In the genomic region with DNA sequence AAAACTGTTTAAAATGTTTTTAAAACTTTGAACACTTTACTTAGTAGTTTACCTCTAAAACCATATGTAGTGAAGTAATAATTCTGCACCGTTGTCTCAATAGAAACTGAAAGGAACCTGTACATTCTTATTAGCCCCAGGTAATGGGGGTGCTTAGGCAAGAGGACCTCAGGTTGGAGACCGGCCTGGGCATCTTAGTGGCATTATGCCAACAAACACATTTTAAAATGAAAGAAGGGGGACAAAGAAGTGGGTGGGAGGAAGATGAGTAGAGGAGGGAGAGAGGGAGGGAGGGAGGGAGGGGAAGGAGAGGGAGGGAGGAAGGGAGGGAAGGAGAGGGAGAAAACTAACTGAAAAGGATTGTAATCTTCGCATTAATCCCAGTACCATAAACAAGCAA, we compare ENCODE assay signal across 8 mouse cellular contexts. TPM values are rescaled to one million over a fixed set of nuclear protein-coding genes. Genes with fewer than 3 reads are reported as not detected.
DNase-seq lines count a peak whose midpoint lies in the region; ATAC-seq and TF ChIP-seq lines count a peak whose summit lies in the region.
"Had no signal": no experiment of that assay in that cellular context is flagged by ENCODE, and none has a peak within 500 bp of the region (broad histone marks: within the 10 kb centered on the region; RNA-seq: fewer than 3 reads in every experiment).

No protein-coding gene starts in this region.

- peaks cover 9% of the 10 kb centered on the region for H3K36me3 ChIP-seq in lung, embryonic 15.5 days
- peaks cover 9% of the 10 kb centered on the region for H3K36me3 ChIP-seq in embryonic facial prominence, embryonic 13.5 days
- H3K36me3 ChIP-seq in intestine, postnatal 0 days (ENCODE audit: control insufficient read depth, insufficient read depth), result peaks cover 6% of the 10 kb centered on the region
- H3K36me3 ChIP-seq in neural tube, embryonic 14.5 days (ENCODE audit: control insufficient read depth, insufficient read depth, low read length), result no peaks in the 10 kb centered on the region; the same call in 1 of the 2 replicates

- peak overlapping the region; percentile 70 for H3K4me2 ChIP-seq in lung, embryonic 15.5 days
- peak overlapping the region; percentile 85 for H3K4me2 ChIP-seq in embryonic facial prominence, embryonic 13.5 days
- H3K4me2 ChIP-seq in intestine, postnatal 0 days (replicated peaks; ENCODE audit: low read depth), result peak overlapping the region; percentile 73
- peak overlapping the region; percentile 65 for H3K4me2 ChIP-seq in neural tube, embryonic 14.5 days (ENCODE audit: low read depth, low read length)

- no peak for TF ChIP-seq CTCF in intestine, postnatal 0 days (IDR thresholded peaks at IDR 0.05; ENCODE audit: low read depth)

- peak overlapping the region; percentile 96 for H3K27ac ChIP-seq in lung, embryonic 15.5 days
- peak overlapping the region; percentile 96 for H3K27ac ChIP-seq in embryonic facial prominence, embryonic 13.5 days
- H3K27ac ChIP-seq in intestine, postnatal 0 days (ENCODE audit: low read depth, low read length), result peak overlapping the region; percentile 66; the same call in 1 of the 2 replicates
- H3K27ac ChIP-seq in neural tube, embryonic 14.5 days (ENCODE audit: low read depth, low read length), result no peak overlapping the region

- 2% methylated on average over 3 of the region's 3 CpGs for WGBS in lung, embryonic 15.5 days
- 2% methylated on average over 3 of the region's 3 CpGs for WGBS in embryonic facial prominence, embryonic 13.5 days
- WGBS in intestine, postnatal 0 days, result 3% methylated on average over 3 of the region's 3 CpGs
- WGBS in neural tube, embryonic 14.5 days, result 2% methylated on average over 3 of the region's 3 CpGs

- ATAC-seq in lung, embryonic 15.5 days (ENCODE audit: borderline replicate concordance, extremely low read depth, low FRiP score, low TSS enrichment), result peak; percentile 36; the same call in 1 of the 2 replicates
- ATAC-seq in embryonic facial prominence, embryonic 13.5 days (ENCODE audit: insufficient number of reproducible peaks, insufficient read depth, low FRiP score, low TSS enrichment, low read depth), result no peak
- peak; percentile 57 for ATAC-seq in intestine, postnatal 0 days
- 0 out of 2 replicates have a peak, but pooled peaks have one; percentile 22 for ATAC-seq in neural tube, embryonic 14.5 days (ENCODE audit: low read depth)

- H3K9me3 ChIP-seq in lung, embryonic 15.5 days, result no peaks in the 10 kb centered on the region
- H3K9me3 ChIP-seq in embryonic facial prominence, embryonic 13.5 days, result no peaks in the 10 kb centered on the region
- no peaks in the 10 kb centered on the region for H3K9me3 ChIP-seq in intestine, postnatal 0 days (ENCODE audit: control insufficient read depth)
- H3K9me3 ChIP-seq in neural tube, embryonic 14.5 days (ENCODE audit: control insufficient read depth, low read length), result no peaks in the 10 kb centered on the region

- no peaks in the 10 kb centered on the region for H3K27me3 ChIP-seq in lung, embryonic 15.5 days
- H3K27me3 ChIP-seq in embryonic facial prominence, embryonic 13.5 days, result no peaks in the 10 kb centered on the region
- no peaks in the 10 kb centered on the region for H3K27me3 ChIP-seq in intestine, postnatal 0 days (replicated peaks; ENCODE audit: control insufficient read depth, insufficient read depth, low read length)
- no peaks in the 10 kb centered on the region for H3K27me3 ChIP-seq in neural tube, embryonic 14.5 days (ENCODE audit: control insufficient read depth, insufficient read depth, low read length)

- peak overlapping the region; percentile 94 for H3K9ac ChIP-seq in lung, embryonic 15.5 days
- peak overlapping the region; percentile 93 for H3K9ac ChIP-seq in embryonic facial prominence, embryonic 13.5 days
- H3K9ac ChIP-seq in intestine, postnatal 0 days (ENCODE audit: low read depth, low read length), result peak overlapping the region; percentile 71; the same call in 1 of the 2 replicates
- H3K9ac ChIP-seq in neural tube, embryonic 14.5 days (replicated peaks; ENCODE audit: low read depth, low read length), result peak overlapping the region; percentile 67

- H3K4me1 ChIP-seq in lung, embryonic 15.5 days, result peaks cover 15% of the 10 kb centered on the region
- peaks cover 15% of the 10 kb centered on the region for H3K4me1 ChIP-seq in embryonic facial prominence, embryonic 13.5 days
- H3K4me1 ChIP-seq in intestine, postnatal 0 days (replicated peaks; ENCODE audit: control insufficient read depth, insufficient read depth, low read length), result no peaks in the 10 kb centered on the region
- H3K4me1 ChIP-seq in neural tube, embryonic 14.5 days (ENCODE audit: control insufficient read depth, insufficient read depth, low read length), result no peaks in the 10 kb centered on the region

- H3K4me3 ChIP-seq in lung, embryonic 15.5 days, result peak overlapping the region; percentile 89
- peak overlapping the region; percentile 72 for H3K4me3 ChIP-seq in embryonic facial prominence, embryonic 13.5 days
- peak overlapping the region; percentile 73 for H3K4me3 ChIP-seq in intestine, postnatal 0 days (ENCODE audit: low read depth, low read length)
- peak overlapping the region; percentile 70 for H3K4me3 ChIP-seq in neural tube, embryonic 14.5 days (ENCODE audit: low read depth, low read length)

- DNase-seq in lung, postnatal 4 days, result no peak
- DNase-seq in spleen, postnatal 4 days (ENCODE audit: low spot score in 2 of 2), result no peak
- no peak for DNase-seq in spleen, adult 18-20 months

RNA-seq across cellular contexts. Expression of gene Hus1, which starts 0.4 kb away (rescaled TPM):
- polyA plus RNA-seq in lung, embryonic 15.5 days (2015; fragmentation: Nextera tagmentation; extraction: Ambion mirVana), result 17.4 and 20.7 TPM in 2 replicates
- 15.3 and 15.6 TPM in 2 replicates for polyA plus RNA-seq in embryonic facial prominence, embryonic 13.5 days (2015; fragmentation: Nextera tagmentation; extraction: Ambion mirVana)
- polyA plus RNA-seq in intestine, postnatal 0 days (2015; fragmentation: Nextera tagmentation; extraction: Ambion mirVana), result 3.7 and 4.5 TPM in 2 replicates
- 13.1 and 14.4 TPM in 2 replicates for polyA plus RNA-seq in neural tube, embryonic 14.5 days (2014; fragmentation: Nextera tagmentation; extraction: Ambion mirVana)

RNA-seq across cellular contexts. Expression of gene Gm11992, which starts 37.0 kb away (rescaled TPM):
- polyA plus RNA-seq in lung, embryonic 15.5 days (2015; fragmentation: Nextera tagmentation; extraction: Ambion mirVana), result 1.7 and 2.3 TPM in 2 replicates
- polyA plus RNA-seq in embryonic facial prominence, embryonic 13.5 days (2015; fragmentation: Nextera tagmentation; extraction: Ambion mirVana), result 0.77 and 0.79 TPM in 2 replicates
- polyA plus RNA-seq in intestine, postnatal 0 days (2015; fragmentation: Nextera tagmentation; extraction: Ambion mirVana), result 1.1 and 1.3 TPM in 2 replicates
- polyA plus RNA-seq in neural tube, embryonic 14.5 days (2014; fragmentation: Nextera tagmentation; extraction: Ambion mirVana), result 2.3 and 2.6 TPM in 2 replicates

RNA-seq across cellular contexts. Expression of gene Sun3, which starts 37.4 kb away (rescaled TPM):
- 0.12 TPM in 1 of 2 replicates, not detected in the other for polyA plus RNA-seq in lung, embryonic 15.5 days (2015; fragmentation: Nextera tagmentation; extraction: Ambion mirVana)
- 0.41 TPM in 1 of 2 replicates, not detected in the other for polyA plus RNA-seq in embryonic facial prominence, embryonic 13.5 days (2015; fragmentation: Nextera tagmentation; extraction: Ambion mirVana)
- 2.7 and 3.2 TPM in 2 replicates for polyA plus RNA-seq in intestine, postnatal 0 days (2015; fragmentation: Nextera tagmentation; extraction: Ambion mirVana)
- 0.35 and 0.61 TPM in 2 replicates for polyA plus RNA-seq in neural tube, embryonic 14.5 days (2014; fragmentation: Nextera tagmentation; extraction: Ambion mirVana)
- polyA plus RNA-seq: gonadal fat pad, adult 2 months had no signal

RNA-seq across cellular contexts. Expression of gene Pkd1l1, which starts 38.3 kb away (rescaled TPM):
- polyA plus RNA-seq in lung, embryonic 15.5 days (2015; fragmentation: Nextera tagmentation; extraction: Ambion mirVana), result 0.10 and 0.11 TPM in 2 replicates
- polyA plus RNA-seq in embryonic facial prominence, embryonic 13.5 days (2015; fragmentation: Nextera tagmentation; extraction: Ambion mirVana), result 0.11 TPM in 1 of 2 replicates, not detected in the other
- 0.03 TPM in 1 of 2 replicates, not detected in the other for polyA plus RNA-seq in intestine, postnatal 0 days (2015; fragmentation: Nextera tagmentation; extraction: Ambion mirVana)
- 0.14 and 0.20 TPM in 2 replicates for polyA plus RNA-seq in neural tube, embryonic 14.5 days (2014; fragmentation: Nextera tagmentation; extraction: Ambion mirVana)
